Mouse (Mus musculus) heart, adult 2 months (tissue): ENCODE measurements around the gene Cntfr.

Experiments used
- CTCF ChIP-seq: fragments of 200-600 bp; IDR thresholded peaks from 2 replicates; pipeline ENCODE4 v1.8.1; 2022; ENCODE audit warnings: antibody characterized with exemption, mild to moderate bottlenecking, moderate library complexity
- EP300 ChIP-seq: fragments of 200-500 bp; IDR thresholded peaks from 2 replicates; pipeline ENCODE4 v1.6.1; 2011; ENCODE audit warnings: low read depth, low read length, control low read depth; ENCODE audit not compliant: insufficient read depth
- POLR2A ChIP-seq: fragments of 200-500 bp; IDR thresholded peaks from 2 replicates; pipeline ENCODE4 v1.6.1; 2011; ENCODE audit warnings: mild to moderate bottlenecking, low read depth, low read length, control low read depth; ENCODE audit not compliant: insufficient read depth

- TF ChIP-seq CTCF = no peak
- TF ChIP-seq EP300 = no peak
- TF ChIP-seq POLR2A = no peak
Measured at GRCm38 (mm10) chr4:41679291-41679690, 17.6 kb downstream of the Cntfr start.
